Mouse (Mus musculus): ENCODE measurements around the gene Faf1. TPM values are rescaled to one million over a fixed set of nuclear protein-coding genes. Genes with fewer than 3 reads are reported as not detected.

Faf1 gene
- polyA plus RNA-seq, 1 experiment from 2014 or later = 18.5 TPM

GRCm38 (mm10) chr4:109981871-109982680 lies 305.7 kb downstream of the Faf1 start:
- H3K4me1 ChIP-seq (ENCODE audit: control insufficient read depth, insufficient read depth, low read length) = peaks cover 31% of the 10 kb centered on the region
- H3K9ac ChIP-seq (ENCODE audit: low read length) = peak overlapping the region; percentile 58

GRCm38 (mm10) chr4:109982681-109983265 lies 306.4 kb downstream of the Faf1 start:
- WGBS = 7% methylated on average over 30 of the region's 30 CpGs
- Histone ChIP-seq H3K4me2 (ENCODE audit: low read depth, low read length) (peak overlapping the region; percentile 79), H3K4me1 (ENCODE audit: control insufficient read depth, insufficient read depth, low read length) (peaks cover 26% of the 10 kb centered on the region), H3K9me3 (replicated peaks; ENCODE audit: control insufficient read depth, low read length) (no peaks in the 10 kb centered on the region), H3K27ac (ENCODE audit: low read length) (no peak overlapping the region), H3K4me3 (ENCODE audit: low read length) (peak overlapping the region; percentile 55), H3K27me3 (ENCODE audit: control insufficient read depth, insufficient read depth, low read length) (peaks cover 89% of the 10 kb centered on the region), H3K9ac (ENCODE audit: low read length) (no peak overlapping the region), H3K36me3 (ENCODE audit: control insufficient read depth, insufficient read depth) (no peaks in the 10 kb centered on the region)
- no peak for ATAC-seq (replicated peaks; ENCODE audit: extremely low read depth, insufficient read depth, low FRiP score)

More at GRCm38 (mm10) chr4:109981871-109982680, 305.7 kb downstream of the Faf1 start:
- peak overlapping the region; percentile 79 for H3K4me2 ChIP-seq (ENCODE audit: low read depth, low read length)
- H3K9me3 ChIP-seq (replicated peaks; ENCODE audit: control insufficient read depth, low read length) = no peaks in the 10 kb centered on the region
- H3K27me3 ChIP-seq (ENCODE audit: control insufficient read depth, insufficient read depth, low read length) = peaks cover 87% of the 10 kb centered on the region
- peak; percentile 26; the same call in 1 of the 2 replicates for ATAC-seq (replicated peaks; ENCODE audit: extremely low read depth, insufficient read depth, low FRiP score)
- H3K36me3 ChIP-seq (ENCODE audit: control insufficient read depth, insufficient read depth) = no peaks in the 10 kb centered on the region
- 1% methylated on average over 96 of the region's 99 CpGs for WGBS
- H3K4me3 ChIP-seq (ENCODE audit: low read length) = peak overlapping the region; percentile 55
- no peak overlapping the region for H3K27ac ChIP-seq (ENCODE audit: low read length)

- H3K9me3 ChIP-seq (replicated peaks; ENCODE audit: control insufficient read depth, low read length) = no peaks in the 10 kb centered on the region
- no peak overlapping the region for H3K27ac ChIP-seq (ENCODE audit: low read length)
- H3K4me3 ChIP-seq (ENCODE audit: low read length) = peak overlapping the region; percentile 55
- peak overlapping the region; percentile 43; the same call in 1 of the 2 replicates for H3K4me2 ChIP-seq (ENCODE audit: low read depth, low read length)
- peaks cover 86% of the 10 kb centered on the region for H3K27me3 ChIP-seq (ENCODE audit: control insufficient read depth, insufficient read depth, low read length)
- no peaks in the 10 kb centered on the region for H3K36me3 ChIP-seq (ENCODE audit: control insufficient read depth, insufficient read depth)
- 3% methylated on average over 48 of the region's 49 CpGs for whole genome bisulfite sequencing
- no peak overlapping the region for H3K9ac ChIP-seq (ENCODE audit: low read length)
- ATAC-seq (replicated peaks; ENCODE audit: extremely low read depth, insufficient read depth, low FRiP score) = no peak
- peaks cover 20% of the 10 kb centered on the region for H3K4me1 ChIP-seq (ENCODE audit: control insufficient read depth, insufficient read depth, low read length)
Observed at GRCm38 (mm10) chr4:109983281-109984001, 307.1 kb downstream of the Faf1 start.

GRCm38 (mm10) chr4:109984011-109984411 lies 307.6 kb downstream of the Faf1 start:
- Histone ChIP-seq H3K27ac (ENCODE audit: low read length) (no peak overlapping the region), H3K9ac (ENCODE audit: low read length) (no peak overlapping the region), H3K4me1 (ENCODE audit: control insufficient read depth, insufficient read depth, low read length) (peaks cover 20% of the 10 kb centered on the region), H3K4me3 (ENCODE audit: low read length) (peak overlapping the region; percentile 28), H3K4me2 (ENCODE audit: low read depth, low read length) (no peak overlapping the region), H3K9me3 (replicated peaks; ENCODE audit: control insufficient read depth, low read length) (no peaks in the 10 kb centered on the region), H3K36me3 (ENCODE audit: control insufficient read depth, insufficient read depth) (no peaks in the 10 kb centered on the region), H3K27me3 (ENCODE audit: control insufficient read depth, insufficient read depth, low read length) (peaks cover 87% of the 10 kb centered on the region)
- WGBS = 1% methylated on average over 24 of the region's 24 CpGs
- ATAC-seq (replicated peaks; ENCODE audit: extremely low read depth, insufficient read depth, low FRiP score) = no peak

GRCm38 (mm10) chr4:109984496-109985423 lies 308.4 kb downstream of the Faf1 start:
- Histone ChIP-seq H3K36me3 (ENCODE audit: control insufficient read depth, insufficient read depth) (no peaks in the 10 kb centered on the region), H3K9ac (ENCODE audit: low read length) (no peak overlapping the region), H3K27ac (ENCODE audit: low read length) (no peak overlapping the region), H3K27me3 (ENCODE audit: control insufficient read depth, insufficient read depth, low read length) (peaks cover 89% of the 10 kb centered on the region), H3K4me1 (ENCODE audit: control insufficient read depth, insufficient read depth, low read length) (peaks cover 20% of the 10 kb centered on the region), H3K4me3 (ENCODE audit: low read length) (no peak overlapping the region), H3K9me3 (replicated peaks; ENCODE audit: control insufficient read depth, low read length) (no peaks in the 10 kb centered on the region), H3K4me2 (ENCODE audit: low read depth, low read length) (no peak overlapping the region)
- 3% methylated on average over 38 of the region's 38 CpGs for WGBS
- no peak for ATAC-seq (replicated peaks; ENCODE audit: extremely low read depth, insufficient read depth, low FRiP score)

GRCm38 (mm10) chr4:109985424-109986172 lies 309.2 kb downstream of the Faf1 start:
- no peak for ATAC-seq (replicated peaks; ENCODE audit: extremely low read depth, insufficient read depth, low FRiP score)
- peaks cover 86% of the 10 kb centered on the region for H3K27me3 ChIP-seq (ENCODE audit: control insufficient read depth, insufficient read depth, low read length)
- no peak overlapping the region for H3K4me3 ChIP-seq (ENCODE audit: low read length)
- H3K27ac ChIP-seq (ENCODE audit: low read length) = no peak overlapping the region
- WGBS = 5% methylated on average over 16 of the region's 16 CpGs
- H3K4me2 ChIP-seq (ENCODE audit: low read depth, low read length) = no peak overlapping the region
- H3K4me1 ChIP-seq (ENCODE audit: control insufficient read depth, insufficient read depth, low read length) = peaks cover 20% of the 10 kb centered on the region
- no peak overlapping the region for H3K9ac ChIP-seq (ENCODE audit: low read length)
- no peaks in the 10 kb centered on the region for H3K9me3 ChIP-seq (replicated peaks; ENCODE audit: control insufficient read depth, low read length)
- no peaks in the 10 kb centered on the region for H3K36me3 ChIP-seq (ENCODE audit: control insufficient read depth, insufficient read depth)

- WGBS = 4% methylated on average over 9 of the region's 9 CpGs
- Histone ChIP-seq H3K27ac (ENCODE audit: low read length) (no peak overlapping the region), H3K36me3 (ENCODE audit: control insufficient read depth, insufficient read depth) (no peaks in the 10 kb centered on the region), H3K4me1 (ENCODE audit: control insufficient read depth, insufficient read depth, low read length) (peaks cover 20% of the 10 kb centered on the region), H3K9ac (ENCODE audit: low read length) (no peak overlapping the region), H3K9me3 (replicated peaks; ENCODE audit: control insufficient read depth, low read length) (no peaks in the 10 kb centered on the region), H3K4me3 (ENCODE audit: low read length) (no peak overlapping the region), H3K27me3 (ENCODE audit: control insufficient read depth, insufficient read depth, low read length) (peaks cover 81% of the 10 kb centered on the region), H3K4me2 (ENCODE audit: low read depth, low read length) (no peak overlapping the region)
- ATAC-seq (replicated peaks; ENCODE audit: extremely low read depth, insufficient read depth, low FRiP score) = no peak
Observed at GRCm38 (mm10) chr4:109986301-109986700, 309.9 kb downstream of the Faf1 start.
